Mouse (Mus musculus) testis, adult 2 months (tissue): ENCODE measurements around the gene Hcfc1.

Experiments
- CTCF ChIP-seq: fragments of 200-500 bp; IDR thresholded peaks from 2 replicates; pipeline ENCODE4 v1.5.1; 2012; ENCODE audit warnings: low read depth, mild to moderate bottlenecking, inconsistent platforms, low read length, moderate library complexity; ENCODE audit not compliant: control insufficient read depth, insufficient read depth, insufficient replicate concordance
- POLR2A ChIP-seq: fragments of 200-500 bp; IDR thresholded peaks from 2 replicates; pipeline ENCODE4 v1.6.1; 2012; ENCODE audit warnings: low read depth, mild to moderate bottlenecking, inconsistent platforms, low read length, moderate library complexity; ENCODE audit not compliant: control insufficient read depth

- no peak for TF ChIP-seq CTCF
- no peak for TF ChIP-seq POLR2A
Observed at GRCm38 (mm10) chrX:73916945-73917344, 49.2 kb downstream of the Hcfc1 start.
